Mouse (Mus musculus) mammary gland, adult 2 months (tissue): Measurements from ENCODE around the gene Ptma. TPM values are rescaled to one million over a fixed set of nuclear protein-coding genes. Genes with fewer than 3 reads are reported as not detected.

Source experiments
- polyA plus RNA-seq: library from polyadenylated mRNA; depleted of rRNA; stranded (reverse); fragments of >200 nt; gene quantifications from 2 replicates; pipeline ENCODE4 v1.2.3, GENCODE M21; 2012; ENCODE audit warnings: low replicate concordance; rRNA removed

Gene Ptma
- 479 and 1,232 TPM in 2 replicates for polyA plus RNA-seq

DNA sequence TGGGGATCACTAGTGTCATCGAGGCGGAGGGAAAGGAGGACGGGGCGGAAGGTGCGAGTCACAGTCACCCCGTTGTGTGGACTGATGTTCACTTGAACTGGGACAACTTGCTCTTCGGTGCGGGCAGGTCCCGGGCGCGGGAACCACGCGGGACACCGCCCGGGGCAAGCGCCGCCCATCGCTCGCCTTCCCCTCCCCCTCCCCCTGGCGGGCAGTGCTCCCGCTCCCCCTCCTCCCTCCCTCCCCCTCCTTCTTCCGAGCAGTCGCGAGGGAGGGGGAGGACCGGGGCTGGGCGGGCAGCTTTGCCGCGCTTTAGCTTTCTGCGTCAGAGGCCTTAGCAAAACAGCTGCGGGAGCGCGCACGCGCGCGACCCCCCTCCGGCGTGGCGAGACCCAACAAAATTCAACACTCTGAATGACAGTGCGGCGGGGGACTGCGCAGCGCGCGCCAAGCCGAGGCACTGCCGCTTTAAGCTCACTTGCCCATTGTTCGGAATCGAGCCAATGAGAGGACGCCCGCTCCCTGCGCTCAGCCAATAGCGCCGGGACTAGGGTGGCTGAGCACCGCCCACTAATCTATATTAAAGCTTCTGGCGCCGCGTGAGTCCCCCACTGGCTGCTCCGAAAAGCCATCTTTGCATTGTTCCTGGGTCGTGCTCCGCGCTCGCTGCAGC lies at the start of gene Ptma:
TSS of gene Ptma (plus strand) at position 611 of the 673 bp plus-strand sequence.

Other genes starting within 250 kb of the Ptma start
- gene B3gnt7, start 223.9 kb upstream of the Ptma start, polyA plus RNA-seq, result 7.1 and 8.3 TPM in 2 replicates
- 4.1 and 8.2 TPM in 2 replicates for gene Ncl, start 167.3 kb upstream of the Ptma start, polyA plus RNA-seq
- 0.32 and 0.42 TPM in 2 replicates for gene Nmur1, start 100.5 kb upstream of the Ptma start, polyA plus RNA-seq
- gene Tex44, start 100.4 kb upstream of the Ptma start, polyA plus RNA-seq, result not detected in 2 replicates
- 10.7 and 18.8 TPM in 2 replicates for gene Pde6d, start 55.9 kb downstream of the Ptma start, polyA plus RNA-seq
- 25.0 and 32.2 TPM in 2 replicates for gene Cops7b, start 56.2 kb downstream of the Ptma start, polyA plus RNA-seq
- 0.49 and 0.90 TPM in 2 replicates for gene Nppc, start 143.8 kb downstream of the Ptma start, polyA plus RNA-seq
- 10.4 and 12.3 TPM in 2 replicates for gene Dis3l2, start 177.1 kb downstream of the Ptma start, polyA plus RNA-seq